Mouse (Mus musculus) central nervous system, embryonic 11.5 days (tissue): ENCODE measurements around the gene Dact2. TPM values are rescaled to one million over a fixed set of nuclear protein-coding genes. Genes with fewer than 3 reads are reported as not detected.

Experiments used
- polyA plus RNA-seq: library from polyadenylated mRNA; depleted of rRNA; stranded (reverse); fragments of >200 nt; gene quantifications from 2 replicates; pipeline ENCODE4 v1.2.3, GENCODE M21; 2012; rRNA removed

The Dact2 gene
- 0.97 and 1.4 TPM in 2 replicates for polyA plus RNA-seq

DNA sequence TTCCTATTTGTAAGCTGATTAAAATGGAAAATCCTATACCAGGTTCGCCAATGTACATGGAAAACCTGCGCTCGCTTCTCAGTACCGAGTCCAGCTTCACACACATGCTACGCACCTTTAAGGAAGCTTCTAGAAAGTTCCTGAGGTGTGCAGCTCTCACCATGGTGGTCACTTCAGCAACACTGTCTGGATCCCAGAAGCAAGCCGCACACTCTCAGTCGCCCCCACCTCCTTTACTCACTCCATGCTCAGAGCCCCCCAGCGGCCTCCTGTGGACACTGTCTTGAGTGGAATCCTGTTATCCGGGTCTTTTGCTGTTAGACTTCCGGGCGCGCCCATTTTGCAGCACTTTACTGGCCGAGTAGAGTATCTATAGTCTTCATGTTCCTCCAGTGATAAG lies at the start of gene Dact2:
Gene Dact2, minus strand, starts transcription at position 244 of the 400 bp plus-strand sequence.

Other genes starting within 250 kb of the Dact2 start
- not detected in 2 replicates for gene Gm7356, start 200.6 kb downstream of the Dact2 start, polyA plus RNA-seq
- not detected in 2 replicates for gene Gm7358, start 144.8 kb downstream of the Dact2 start, polyA plus RNA-seq
- gene Smoc2, start 75.2 kb upstream of the Dact2 start, polyA plus RNA-seq: 7.7 and 26.0 TPM in 2 replicates